Mouse (Mus musculus) kidney, embryonic 14.5 days (tissue): ENCODE measurements around the gene Prkn. TPM values are rescaled to one million over a fixed set of nuclear protein-coding genes. Genes with fewer than 3 reads are reported as not detected.

Experiments used
- ATAC-seq: fragments of 200-750 bp; cut with Nextera tagmentation; 2 replicates; pipeline ENCODE4 v1.8.0; 2017; ENCODE audit warnings: moderate number of reproducible peaks, mild to moderate bottlenecking, moderate TSS enrichment, moderate library complexity; ENCODE audit not compliant: low FRiP score, low TSS enrichment
- H3K27ac ChIP-seq: fragments of 300-500 bp; sonication (generic); 2 replicates; pipeline ENCODE4 v1.5.1; 2014; ENCODE audit warnings: low read depth, mild to moderate bottlenecking, low read length, moderate library complexity, mixed read lengths
- H3K27me3 ChIP-seq: fragments of 300-500 bp; sonication (generic); 2 replicates; pipeline ENCODE4 v1.6.1; 2014; ENCODE audit warnings: mild to moderate bottlenecking, low read length; ENCODE audit not compliant: control insufficient read depth, insufficient read depth
- H3K36me3 ChIP-seq: fragments of 300-500 bp; sonication (generic); 2 replicates; pipeline ENCODE4 v1.6.1; 2014; ENCODE audit warnings: low read length, mixed read lengths; ENCODE audit not compliant: control insufficient read depth, insufficient read depth
- H3K4me1 ChIP-seq: fragments of 300-500 bp; sonication (generic); 2 replicates; pipeline ENCODE4 v1.6.1; 2014; ENCODE audit warnings: low read length, mixed read lengths; ENCODE audit not compliant: control insufficient read depth, insufficient read depth
- H3K4me2 ChIP-seq: fragments of 300-500 bp; sonication (generic); replicated peaks from 2 replicates; pipeline ENCODE4 v1.6.1; 2014; ENCODE audit warnings: low read depth, mild to moderate bottlenecking, low read length
- H3K4me3 ChIP-seq: fragments of 300-500 bp; sonication (generic); 2 replicates; pipeline ENCODE4 v1.5.1; 2014; ENCODE audit warnings: mild to moderate bottlenecking, low read length
- H3K9ac ChIP-seq: fragments of 300-500 bp; sonication (generic); 2 replicates; pipeline ENCODE4 v1.6.1; 2014; ENCODE audit warnings: low read depth, mild to moderate bottlenecking, low read length, moderate library complexity
- H3K9me3 ChIP-seq: fragments of 300-500 bp; sonication (generic); 2 replicates; pipeline ENCODE4 v1.6.1; 2016; ENCODE audit warnings: low read length; ENCODE audit not compliant: control insufficient read depth
- WGBS: fragments of 180-500 bp; shearing (Covaris S2); extraction: QIAGEN DNeasy Blood & Tissue Kit; methylation state at CpG from one replicate; pipeline ENCODE4 v1.1.7; 2014; 5-methylcytosine and 5-hydroxymethylcytosine counted together
- polyA plus RNA-seq: library from polyadenylated mRNA; unstranded; fragments of >200 nt; fragmentation: Nextera tagmentation; extraction: Ambion mirVana; gene quantifications from 2 replicates; pipeline ENCODE4 v1.2.1, GENCODE M21; 2014

Prkn gene
- polyA plus RNA-seq, 1 experiment from 2014 or later, result 2.2 TPM

DNA sequence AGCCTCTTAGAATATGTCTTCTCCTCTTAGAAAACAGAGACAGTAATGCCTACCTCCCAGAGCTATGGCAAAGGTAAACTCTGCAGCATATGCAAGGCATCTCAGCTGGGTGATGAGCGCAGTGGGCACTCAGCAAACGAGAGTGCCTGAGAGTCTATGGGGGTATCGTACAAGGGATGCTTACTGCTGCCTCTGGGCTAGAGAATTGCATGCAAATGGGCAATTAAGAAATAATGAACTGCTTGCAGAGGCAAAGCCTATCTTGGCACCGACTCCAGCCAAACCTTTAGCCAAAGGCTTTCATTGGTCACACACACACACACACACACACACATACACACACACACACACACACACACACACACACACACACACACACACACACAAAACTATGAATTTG lies 290.7 kb downstream of the Prkn start:
- Histone ChIP-seq H3K4me3 (no peak overlapping the region), H3K4me1 (no peaks in the 10 kb centered on the region), H3K9me3 (no peaks in the 10 kb centered on the region), H3K27me3 (no peaks in the 10 kb centered on the region), H3K9ac (no peak overlapping the region), H3K4me2 (no peak overlapping the region), H3K27ac (no peak overlapping the region), H3K36me3 (no peaks in the 10 kb centered on the region)
- 68% methylated on average over 4 of the region's 4 CpGs for WGBS
- no peak for ATAC-seq

DNA sequence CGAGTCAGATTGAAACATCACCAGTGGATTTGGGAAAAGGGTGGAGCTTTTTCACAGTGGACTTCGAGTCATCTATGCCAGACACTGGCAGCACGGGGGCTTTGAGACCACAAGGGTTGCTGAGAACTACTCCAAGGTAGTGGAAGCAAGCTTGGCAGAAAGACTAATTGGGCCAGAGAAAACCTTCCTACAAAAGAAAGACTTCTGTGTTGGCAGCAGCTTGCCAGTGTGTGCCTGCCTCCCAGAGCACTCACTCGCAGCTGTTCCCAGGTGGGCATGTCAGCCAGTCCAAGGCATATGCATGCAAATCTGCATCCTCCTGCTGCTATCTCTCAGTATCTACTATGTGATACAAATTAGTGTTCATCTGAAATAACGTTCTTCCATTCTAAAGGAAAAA lies 302.1 kb downstream of the Prkn start:
- no peak for ATAC-seq
- Histone ChIP-seq H3K36me3 (no peaks in the 10 kb centered on the region), H3K27me3 (no peaks in the 10 kb centered on the region), H3K4me3 (no peak overlapping the region), H3K27ac (no peak overlapping the region), H3K4me2 (no peak overlapping the region), H3K9ac (no peak overlapping the region), H3K9me3 (no peaks in the 10 kb centered on the region), H3K4me1 (no peaks in the 10 kb centered on the region)
- WGBS, result 82% methylated on average over 5 of the region's 5 CpGs

DNA sequence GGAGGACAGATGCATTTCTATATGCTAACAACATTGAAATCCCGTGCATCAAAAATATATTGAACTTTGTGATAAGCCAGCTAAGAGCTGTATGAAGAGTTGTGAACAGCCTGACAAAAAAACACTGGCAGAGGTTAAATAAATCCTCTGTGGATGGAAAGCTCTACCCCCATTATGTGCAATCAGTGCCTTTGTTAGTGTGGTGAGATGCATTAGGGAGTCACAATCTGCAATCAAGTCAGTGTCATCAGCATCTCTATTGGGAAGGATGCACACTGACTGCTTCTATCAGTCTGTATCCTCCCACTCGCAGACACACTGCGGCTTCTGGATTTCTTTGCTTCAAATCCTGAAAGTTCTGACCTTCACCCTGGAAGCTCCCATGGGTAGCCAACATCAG lies 315.9 kb downstream of the Prkn start:
- Histone ChIP-seq H3K9ac (no peak overlapping the region), H3K27ac (no peak overlapping the region), H3K9me3 (no peaks in the 10 kb centered on the region), H3K4me3 (no peak overlapping the region), H3K4me1 (no peaks in the 10 kb centered on the region), H3K4me2 (no peak overlapping the region), H3K36me3 (no peaks in the 10 kb centered on the region), H3K27me3 (no peaks in the 10 kb centered on the region)
- 86% methylated on average over 3 of the region's 3 CpGs for WGBS
- ATAC-seq, result no peak

DNA sequence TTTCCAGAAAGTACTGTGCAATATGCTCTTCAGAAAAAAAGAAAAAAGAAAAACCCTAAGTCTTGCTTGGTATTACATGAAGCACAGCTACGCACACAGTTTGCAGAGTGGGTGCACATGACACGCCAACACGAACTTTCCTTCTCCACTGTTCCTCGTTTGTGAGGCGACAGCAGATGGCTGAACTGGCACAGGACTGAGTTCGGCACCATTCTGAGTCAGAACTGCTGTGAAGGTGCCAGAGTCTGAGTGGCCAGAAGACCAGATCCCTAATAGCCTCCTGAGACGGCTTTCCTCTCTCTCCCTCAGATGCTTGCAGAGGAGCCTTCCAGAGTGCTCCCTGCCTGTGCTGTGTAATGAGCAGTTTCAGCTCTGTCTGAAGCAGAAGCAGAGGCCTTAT lies 317.4 kb downstream of the Prkn start:
- no peak for ATAC-seq
- H3K4me1 ChIP-seq, result no peaks in the 10 kb centered on the region
- WGBS, result 73% methylated on average over 7 of the region's 7 CpGs

DNA sequence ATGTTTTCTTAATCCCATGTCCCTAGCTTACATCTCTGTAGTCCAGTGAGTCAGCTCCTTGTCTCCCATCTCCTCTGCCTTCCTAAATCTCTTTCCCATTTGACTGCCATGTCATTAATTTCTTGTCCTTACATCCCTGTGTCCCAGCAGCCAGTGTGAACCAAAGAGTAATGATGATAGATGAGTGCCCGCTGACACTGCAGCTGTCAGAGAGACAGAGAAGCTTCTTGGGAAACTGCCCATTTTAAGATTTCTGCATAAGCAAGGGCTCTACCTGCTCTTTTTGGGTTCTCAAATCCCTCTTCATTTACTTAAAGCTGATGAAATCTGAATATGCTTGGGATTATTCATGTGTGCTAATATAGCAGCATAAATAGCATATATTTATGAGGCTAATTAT lies 321.3 kb downstream of the Prkn start:
- Histone ChIP-seq H3K9ac (no peak overlapping the region), H3K36me3 (no peaks in the 10 kb centered on the region), H3K4me1 (no peaks in the 10 kb centered on the region), H3K4me3 (no peak overlapping the region), H3K4me2 (no peak overlapping the region), H3K9me3 (no peaks in the 10 kb centered on the region), H3K27me3 (no peaks in the 10 kb centered on the region), H3K27ac (no peak overlapping the region)
- WGBS, result 83% methylated on average over 1 of the region's 1 CpGs
- ATAC-seq, result no peak

More for the DNA sequence above, 317.4 kb downstream of the Prkn start:
- Histone ChIP-seq H3K9me3 (no peaks in the 10 kb centered on the region), H3K4me2 (no peak overlapping the region), H3K27ac (no peak overlapping the region), H3K9ac (no peak overlapping the region), H3K36me3 (no peaks in the 10 kb centered on the region), H3K27me3 (no peaks in the 10 kb centered on the region), H3K4me3 (no peak overlapping the region)

DNA sequence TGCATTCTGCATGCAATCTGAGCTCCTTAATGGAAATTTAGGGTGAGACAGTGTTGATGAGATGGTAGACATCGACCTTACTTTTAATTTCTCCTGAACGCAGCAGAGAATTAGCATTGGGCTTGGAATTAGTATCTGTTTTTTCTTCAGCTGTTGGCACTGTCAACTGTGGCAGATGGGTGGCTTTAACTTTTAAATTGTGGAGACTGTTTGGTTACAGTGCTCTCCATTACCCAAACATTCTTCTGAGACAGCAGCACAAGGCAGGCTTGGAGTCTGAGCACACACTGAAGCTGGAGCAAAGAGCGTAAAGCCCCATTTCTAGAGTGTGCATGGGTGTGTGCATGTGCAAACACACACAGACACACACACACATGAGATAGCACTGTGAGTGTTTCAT lies 322.6 kb downstream of the Prkn start:
- no peaks in the 10 kb centered on the region for H3K4me1 ChIP-seq
- no peak overlapping the region for H3K4me2 ChIP-seq
- 89% methylated on average over 3 of the region's 3 CpGs for WGBS
- no peak overlapping the region for H3K9ac ChIP-seq
- no peak for ATAC-seq
- no peaks in the 10 kb centered on the region for H3K27me3 ChIP-seq
- no peaks in the 10 kb centered on the region for H3K9me3 ChIP-seq
- H3K4me3 ChIP-seq, result no peak overlapping the region
- H3K27ac ChIP-seq, result no peak overlapping the region
- no peaks in the 10 kb centered on the region for H3K36me3 ChIP-seq

DNA sequence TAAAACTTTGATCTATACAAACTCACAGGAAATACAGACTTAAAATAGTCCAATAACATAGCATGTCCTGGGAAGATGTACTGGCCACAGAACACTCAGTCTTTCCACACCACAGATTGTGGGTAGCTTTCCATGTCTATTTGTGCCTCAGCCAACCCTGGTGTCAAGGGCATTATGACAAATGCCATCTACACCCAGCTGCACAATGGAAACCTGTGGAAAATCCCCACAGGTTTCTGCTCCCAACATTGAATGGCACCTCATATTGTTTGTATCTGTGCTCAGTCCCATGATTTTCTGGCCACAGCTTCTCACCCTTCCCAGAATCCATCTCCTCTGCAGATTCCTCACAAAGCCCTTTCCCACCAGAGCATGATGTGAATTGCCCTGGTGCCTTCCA lies 347.2 kb downstream of the Prkn start:
- Histone ChIP-seq H3K9ac (no peak overlapping the region), H3K4me1 (no peaks in the 10 kb centered on the region), H3K27ac (no peak overlapping the region), H3K4me2 (no peak overlapping the region), H3K9me3 (no peaks in the 10 kb centered on the region), H3K36me3 (no peaks in the 10 kb centered on the region), H3K4me3 (no peak overlapping the region), H3K27me3 (no peaks in the 10 kb centered on the region)
- ATAC-seq, result no peak

DNA sequence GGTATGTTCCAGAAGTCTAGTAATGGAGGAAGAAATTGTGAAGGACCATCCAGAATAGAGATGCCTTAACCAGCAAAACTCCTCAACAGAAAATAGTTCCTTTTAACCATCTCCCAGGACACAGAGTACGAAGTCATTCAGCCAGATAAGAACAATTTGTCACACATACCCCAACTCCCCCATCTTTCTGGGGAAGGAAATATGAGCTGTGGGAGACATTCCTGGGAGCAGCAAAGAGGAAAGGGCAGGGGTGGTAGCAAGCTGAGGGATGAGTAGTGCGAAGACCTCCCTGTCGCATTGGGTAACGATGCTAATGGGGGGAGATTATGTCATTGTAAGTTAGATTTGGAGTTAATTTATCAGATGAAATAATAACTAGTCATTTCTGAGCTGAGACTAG lies 348.3 kb downstream of the Prkn start:
- Histone ChIP-seq H3K4me3 (no peak overlapping the region), H3K4me2 (no peak overlapping the region), H3K36me3 (no peaks in the 10 kb centered on the region), H3K9me3 (no peaks in the 10 kb centered on the region), H3K27me3 (no peaks in the 10 kb centered on the region), H3K9ac (no peak overlapping the region), H3K27ac (no peak overlapping the region), H3K4me1 (no peaks in the 10 kb centered on the region)
- no peak for ATAC-seq
- 44% methylated on average over 4 of the region's 4 CpGs for WGBS

DNA sequence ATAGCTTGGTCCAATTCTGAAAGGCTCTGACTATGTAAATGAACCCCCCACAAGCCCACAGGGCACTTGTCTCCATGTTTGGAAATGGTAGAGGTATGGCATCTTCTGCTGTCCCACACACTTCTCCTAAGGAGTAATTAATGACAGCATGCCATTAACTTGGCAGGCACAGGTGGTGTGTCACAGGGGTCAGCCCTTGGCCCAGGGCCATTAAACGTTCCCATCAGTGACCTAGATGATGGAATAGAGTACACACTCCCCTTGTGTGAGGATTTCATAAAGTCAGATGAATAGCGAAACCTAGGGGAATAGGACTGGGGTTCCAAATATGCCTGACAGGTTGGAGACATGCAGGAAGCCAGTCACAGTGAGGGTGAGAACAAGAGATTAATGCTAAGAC lies 350.1 kb downstream of the Prkn start:
- Histone ChIP-seq H3K9ac (no peak overlapping the region), H3K4me1 (no peaks in the 10 kb centered on the region), H3K4me2 (no peak overlapping the region), H3K27ac (no peak overlapping the region), H3K36me3 (no peaks in the 10 kb centered on the region), H3K27me3 (no peaks in the 10 kb centered on the region), H3K9me3 (no peaks in the 10 kb centered on the region), H3K4me3 (no peak overlapping the region)
- 51% methylated on average over 2 of the region's 2 CpGs for WGBS
- ATAC-seq, result no peak

DNA sequence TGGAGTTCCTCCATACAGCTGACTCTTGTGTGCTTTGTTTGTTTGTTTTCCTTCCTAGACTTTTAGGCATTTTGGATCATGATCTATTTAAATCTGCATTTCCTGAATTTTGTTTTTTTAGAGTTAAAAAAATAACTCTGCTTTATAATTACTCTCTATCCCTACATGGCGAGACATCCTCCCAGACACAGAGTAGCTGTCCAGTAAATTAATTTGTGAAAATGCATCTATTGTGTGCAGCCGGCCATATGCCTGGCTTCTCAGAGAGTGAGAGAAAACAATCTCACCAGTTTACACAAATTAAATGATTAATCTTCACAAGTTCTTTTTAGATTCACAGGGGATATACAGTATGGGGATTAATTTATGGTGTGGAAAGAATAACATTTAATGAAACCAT lies 357.9 kb downstream of the Prkn start:
- H3K36me3 ChIP-seq, result no peaks in the 10 kb centered on the region
- no peaks in the 10 kb centered on the region for H3K9me3 ChIP-seq
- H3K4me3 ChIP-seq, result no peak overlapping the region
- H3K4me2 ChIP-seq, result no peak overlapping the region
- H3K27ac ChIP-seq, result no peak overlapping the region
- no peak overlapping the region for H3K9ac ChIP-seq
- 36% methylated on average over 2 of the region's 2 CpGs for WGBS
- H3K27me3 ChIP-seq, result no peaks in the 10 kb centered on the region
- ATAC-seq, result no peak
- no peaks in the 10 kb centered on the region for H3K4me1 ChIP-seq
